ENCODE assay signal across 8 mouse cellular contexts in the genomic region with DNA sequence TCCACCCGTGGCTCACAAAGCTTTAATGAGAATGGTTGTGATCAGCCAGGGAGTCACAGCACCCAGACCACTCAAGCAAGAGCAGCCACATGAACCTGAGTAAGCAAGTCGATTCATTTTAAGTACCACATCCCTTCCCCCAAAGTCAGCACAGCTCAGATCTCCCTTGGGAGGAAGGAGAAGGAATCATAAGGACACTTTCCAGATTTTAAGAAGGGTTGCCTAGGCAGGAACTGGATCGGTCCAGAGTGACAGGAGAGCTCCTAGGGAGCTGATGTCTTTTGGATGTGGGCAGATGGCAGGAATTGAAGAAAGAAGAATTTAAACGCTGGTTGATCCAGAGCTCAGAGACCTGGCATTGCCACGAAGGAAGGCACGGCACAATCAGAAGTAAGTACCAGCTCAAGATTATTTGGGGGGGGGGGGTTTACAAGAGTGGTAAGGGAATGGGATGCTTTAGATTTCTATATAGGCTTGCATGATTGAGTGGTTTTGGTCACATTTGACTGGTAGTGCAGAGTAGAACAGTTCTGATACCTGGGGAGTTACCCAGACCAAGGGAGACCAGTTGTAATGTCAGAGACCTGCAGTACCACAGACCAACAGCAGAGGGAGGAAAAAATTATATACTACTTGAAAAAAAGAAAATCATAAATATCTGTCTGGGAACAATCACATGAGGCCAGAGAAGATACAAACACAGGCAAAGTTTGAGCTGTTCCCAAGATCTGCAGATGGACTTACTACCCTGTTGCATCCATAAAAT.
A peak's percentile ranks its signal among the peaks of the same experiment; 100 is the strongest.
DNase-seq lines count a peak whose midpoint lies in the region; ATAC-seq and TF ChIP-seq lines count a peak whose summit lies in the region.

No protein-coding gene starts in this region.

- TF ChIP-seq CTCF in kidney, adult 2 months (conservative IDR thresholded peaks at IDR 0.05; ENCODE audit: insufficient read depth, insufficient read length, low read depth, low read length), result peak; percentile 32
- TF ChIP-seq CTCF in MEL (IDR thresholded peaks at IDR 0.05 in 2 of 3, conservative IDR thresholded peaks at IDR 0.05 in 1 of 3; ENCODE audit: control insufficient read depth in 1 of 3, insufficient read depth in 1 of 3, low read depth in 2 of 3, low read length in 3 of 3, poor library complexity in 1 of 3, severe bottlenecking in 1 of 3), result peak; percentile 23 to 56 (median 54); a peak in 5 of 6 replicates

- TF ChIP-seq POLR2A in kidney, adult 2 months (IDR thresholded peaks at IDR 0.05; ENCODE audit: low read depth, low read length), result no peak
- TF ChIP-seq POLR2A in MEL (IDR thresholded peaks at IDR 0.05; ENCODE audit: control insufficient read depth in 1 of 2, insufficient read depth in 1 of 2, low read depth in 1 of 2, low read length in 2 of 2, poor library complexity in 1 of 2), result no peak

- 70% methylated on average over 6 of the region's 6 CpGs for WGBS in kidney, adult 2 months

- H3K4me3 ChIP-seq in kidney, adult 2 months (ENCODE audit: insufficient read depth, low read depth, low read length), result peak overlapping the region; percentile 13; the same call in 1 of the 2 replicates
- H3K4me3 ChIP-seq in MEL (ENCODE audit: control insufficient read depth in 1 of 2, insufficient read depth in 1 of 2, low read depth in 2 of 2, low read length in 2 of 2), result no peak overlapping the region

- no peaks in the 10 kb centered on the region for H3K36me3 ChIP-seq in kidney, adult 2 months (ENCODE audit: control insufficient read depth, insufficient read depth, low read length)
- no peaks in the 10 kb centered on the region for H3K36me3 ChIP-seq in MEL (ENCODE audit: control insufficient read depth in 1 of 2, insufficient read depth in 2 of 2, low read length in 2 of 2)

- peak; percentile 31 for TF ChIP-seq RAD21 in MEL (IDR thresholded peaks at IDR 0.05; ENCODE audit: low read depth, low read length)

- H3K9ac ChIP-seq in MEL (ENCODE audit: control insufficient read depth, low read depth, low read length, poor library complexity, severe bottlenecking), result no peak overlapping the region

- H3K27ac ChIP-seq in kidney, adult 2 months (ENCODE audit: insufficient read depth, low read depth, low read length), result peak overlapping the region; percentile 12; the same call in 1 of the 2 replicates
- H3K27ac ChIP-seq in MEL (ENCODE audit: control insufficient read depth, low read depth, low read length), result no peak overlapping the region

- ATAC-seq in erythroblast, adult 5-6 weeks (replicated peaks; ENCODE audit: low FRiP score, poor library complexity, severe bottlenecking), result no peak

- TF ChIP-seq EP300 in MEL (IDR thresholded peaks at IDR 0.05; ENCODE audit: low read depth in 1 of 2, low read length in 2 of 2), result no peak

- no peaks in the 10 kb centered on the region for H3K4me1 ChIP-seq in kidney, adult 2 months (ENCODE audit: control insufficient read depth, insufficient read depth, low read length)
- H3K4me1 ChIP-seq in MEL (ENCODE audit: control insufficient read depth in 1 of 2, insufficient read depth in 2 of 2, low read length in 2 of 2), result no peaks in the 10 kb centered on the region

- DNase-seq in kidney, adult 2 months, result peak; percentile 61
- no peak for DNase-seq in kidney, adult 11 months
- DNase-seq in A20 (ENCODE audit: low read depth, low spot score), result peak; percentile 9
- peak; percentile 37 for DNase-seq in MEL (ENCODE audit: low read depth, low spot score)
- peak; percentile 46 to 49 for DNase-seq in heart, adult 9 months (ENCODE audit: low spot score in 2 of 2)
- DNase-seq in lung, postnatal 36 days, result peak; percentile 72
- no peak for DNase-seq in spleen, postnatal 36 days (ENCODE audit: low spot score in 2 of 2)

- H3K27me3 ChIP-seq in kidney, adult 2 months (replicated peaks; ENCODE audit: control insufficient read depth, insufficient read depth, low read length), result no peaks in the 10 kb centered on the region
- no peaks in the 10 kb centered on the region for H3K27me3 ChIP-seq in MEL (ENCODE audit: control insufficient read depth in 1 of 2, insufficient read depth in 2 of 2, low read length in 2 of 2)

- no peaks in the 10 kb centered on the region for H3K79me2 ChIP-seq in MEL (ENCODE audit: control insufficient read depth, insufficient read depth, low read length, poor library complexity)

- H3K9me3 ChIP-seq in MEL (replicated peaks; ENCODE audit: insufficient read depth, low read length), result no peaks in the 10 kb centered on the region

TF ChIP-seq in MEL, 35 proteins besides CTCF, POLR2A, EP300 and RAD21:
- TF ChIP-seq MAFK (IDR thresholded peaks at IDR 0.05; ENCODE audit: borderline replicate concordance, low read depth, low read length) (no peak), JUND (IDR thresholded peaks at IDR 0.05; ENCODE audit: low read depth, low read length) (no peak), MYC (IDR thresholded peaks at IDR 0.05; ENCODE audit: low read depth, low read length) (no peak), POLR2AphosphoS5 (IDR thresholded peaks at IDR 0.05; ENCODE audit: borderline replicate concordance, low read depth, low read length) (no peak), CHD1 (IDR thresholded peaks at IDR 0.05; ENCODE audit: low read depth, low read length) (no peak), SMC3 (IDR thresholded peaks at IDR 0.05; ENCODE audit: low read depth, low read length) (peak; percentile 66)

Comparison
In these comparisons a context has a peak if more than half of its experiments do, and no peak if none do; other contexts are left out.
1. DNase-seq: peak in kidney, adult 2 months (single experiment), A20 (single experiment), MEL (single experiment), heart, adult 9 months (2 of 2) and lung, postnatal 36 days (single experiment); none in kidney, adult 11 months (single experiment) and spleen, postnatal 36 days (0 of 2).